Mouse (Mus musculus) CH12.LX (cell line): Measurements from ENCODE around the gene Cables2. TPM values are rescaled to one million over a fixed set of nuclear protein-coding genes. Genes with fewer than 3 reads are reported as not detected.

Source experiments
- DNase-seq: peaks from one replicate; pipeline ENCODE4 v3.0.0-alpha.2; 2013; ENCODE audit errors: extremely low read depth
- H3K27ac ChIP-seq: 2 replicates; pipeline ENCODE4 v1.5.1; 2012; ENCODE audit warnings: low read depth, mild to moderate bottlenecking, control low read depth, moderate library complexity; ENCODE audit not compliant: insufficient read depth
- H3K27me3 ChIP-seq: replicated peaks from 2 replicates; pipeline ENCODE3; 2012; ENCODE audit warnings: inconsistent platforms
- H3K36me3 ChIP-seq, 2 experiments: replicated peaks in 1 of 2; 2 replicates each; pipeline versions ENCODE3 to v1.6.1; 2012; ENCODE audit warnings: inconsistent platforms in 1 of 2, low read length in 1 of 2, mild to moderate bottlenecking in 1 of 2, mixed read lengths in 1 of 2, moderate library complexity in 1 of 2; ENCODE audit not compliant: control insufficient read depth in 1 of 2, insufficient read depth in 1 of 2
- H3K4me1 ChIP-seq, 2 experiments: 2 replicates each; pipeline ENCODE4 v1.6.1; 2012; ENCODE audit warnings: inconsistent platforms in 1 of 2, moderate library complexity in 1 of 2; ENCODE audit not compliant: insufficient read depth in 2 of 2, control insufficient read depth in 1 of 2
- H3K4me2 ChIP-seq: 2 replicates; pipeline ENCODE4 v1.6.1; 2012; ENCODE audit warnings: low read depth, mild to moderate bottlenecking, control low read depth; ENCODE audit not compliant: poor library complexity, insufficient read depth, severe bottlenecking
- H3K4me3 ChIP-seq, 3 experiments: fragments of 150-350 bp in 1 of 3; sonication (generic) in 1 of 3; replicated peaks in 1 of 3; 2 replicates each; pipeline versions ENCODE3 to v1.5.1; 2011 to 2012; ENCODE audit warnings: low read depth in 2 of 3, low read length in 2 of 3, mild to moderate bottlenecking in 2 of 3, moderate library complexity in 2 of 3, control low read depth in 1 of 3, improper control_type of control experiment in 1 of 3, inconsistent platforms in 1 of 3, mixed read lengths in 1 of 3; ENCODE audit not compliant: poor library complexity in 1 of 3
- H3K79me2 ChIP-seq: replicated peaks from 2 replicates; pipeline ENCODE4 v1.6.1; 2012; ENCODE audit warnings: mild to moderate bottlenecking, moderate library complexity; ENCODE audit not compliant: control insufficient read depth, poor library complexity, insufficient read depth, severe bottlenecking; ENCODE audit errors: extremely low read depth
- H3K9ac ChIP-seq: 2 replicates; pipeline ENCODE4 v1.6.1; 2012; ENCODE audit warnings: low read depth, mild to moderate bottlenecking, control low read depth, moderate library complexity; ENCODE audit not compliant: insufficient read depth
- H3K9me3 ChIP-seq: replicated peaks from 2 replicates; pipeline ENCODE3; 2012; ENCODE audit warnings: low read length, inconsistent platforms, mixed read lengths
- BHLHE40 ChIP-seq: IDR thresholded peaks from 2 replicates; pipeline ENCODE4 v1.6.1; 2011; ENCODE audit warnings: mild to moderate bottlenecking, low read depth, low read length, improper control_type of control experiment
- CTCF ChIP-seq, 2 experiments: IDR thresholded peaks in 1 of 2; conservative IDR thresholded peaks in 1 of 2; 2 replicates each; pipeline ENCODE4 v1.5.1; 2011 to 2012; ENCODE audit warnings: low read depth in 2 of 2, low read length in 2 of 2, improper control_type of control experiment in 1 of 2, inconsistent platforms in 1 of 2, mild to moderate bottlenecking in 1 of 2, moderate library complexity in 1 of 2
- ELF1 ChIP-seq: IDR thresholded peaks from 2 replicates; pipeline ENCODE4 v1.6.1; 2014; ENCODE audit warnings: low read depth, mild to moderate bottlenecking, inconsistent platforms, low read length, improper control_type of control experiment
- GABPA ChIP-seq: IDR thresholded peaks from 2 replicates; pipeline ENCODE4 v1.6.1; 2012; ENCODE audit warnings: low read depth, low read length, improper control_type of control experiment, inconsistent platforms; ENCODE audit not compliant: insufficient replicate concordance
- HCFC1 ChIP-seq: IDR thresholded peaks from 2 replicates; pipeline ENCODE4 v1.6.1; 2012; ENCODE audit warnings: low read depth, mild to moderate bottlenecking, inconsistent platforms, low read length, improper control_type of control experiment
- IRF4 ChIP-seq: IDR thresholded peaks from 2 replicates; pipeline ENCODE4 v1.6.1; 2014; ENCODE audit warnings: low read depth, mild to moderate bottlenecking, inconsistent platforms, low read length, improper control_type of control experiment
- JUN ChIP-seq: IDR thresholded peaks from 2 replicates; pipeline ENCODE4 v1.6.1; 2011; ENCODE audit warnings: low read depth, mild to moderate bottlenecking, low read length, improper control_type of control experiment, moderate library complexity; ENCODE audit not compliant: insufficient read depth
- JUND ChIP-seq: conservative IDR thresholded peaks from 2 replicates; pipeline ENCODE4 v1.6.1; 2011; ENCODE audit warnings: low read depth, low read length, improper control_type of control experiment
- KAT2A ChIP-seq: IDR thresholded peaks from 2 replicates; pipeline ENCODE4 v1.6.1; 2012; ENCODE audit warnings: low read length, improper control_type of control experiment, inconsistent platforms; ENCODE audit not compliant: insufficient replicate concordance
- MAZ ChIP-seq: IDR thresholded peaks from 2 replicates; pipeline ENCODE4 v1.6.1; 2012; ENCODE audit warnings: low read depth, mild to moderate bottlenecking, inconsistent platforms, low read length, improper control_type of control experiment, moderate library complexity
- MEF2A ChIP-seq: IDR thresholded peaks from 2 replicates; pipeline ENCODE4 v1.6.1; 2014; ENCODE audit warnings: low read depth, mild to moderate bottlenecking, inconsistent platforms, low read length, improper control_type of control experiment, borderline replicate concordance
- MYC ChIP-seq: IDR thresholded peaks from 2 replicates; pipeline ENCODE4 v1.6.1; 2011; ENCODE audit warnings: low read depth, mild to moderate bottlenecking, improper control_type of control experiment, low read length
- NRF1 ChIP-seq: IDR thresholded peaks from 2 replicates; pipeline ENCODE4 v1.6.1; 2014; ENCODE audit warnings: low read depth, mild to moderate bottlenecking, inconsistent platforms, low read length, improper control_type of control experiment, moderate library complexity
- PAX5 ChIP-seq: IDR thresholded peaks from 2 replicates; pipeline ENCODE4 v1.6.1; 2012; ENCODE audit warnings: low read length, inconsistent platforms, mixed read lengths
- POLR2A ChIP-seq: IDR thresholded peaks from 2 replicates; pipeline ENCODE4 v1.6.1; 2011; ENCODE audit warnings: low read depth, mild to moderate bottlenecking, improper control_type of control experiment, low read length
- RCOR1 ChIP-seq: conservative IDR thresholded peaks from 2 replicates; pipeline ENCODE4 v1.6.1; 2012; ENCODE audit warnings: low read depth, mild to moderate bottlenecking, inconsistent platforms, low read length, improper control_type of control experiment
- SIN3A ChIP-seq: IDR thresholded peaks from 2 replicates; pipeline ENCODE4 v1.6.1; 2012; ENCODE audit warnings: low read length, improper control_type of control experiment, inconsistent platforms
- TBP ChIP-seq: conservative IDR thresholded peaks from 2 replicates; pipeline ENCODE4 v1.6.1; 2011; ENCODE audit warnings: low read depth, low read length, improper control_type of control experiment
- UBTF ChIP-seq: IDR thresholded peaks from 2 replicates; pipeline ENCODE4 v1.6.1; 2012; ENCODE audit warnings: low read depth, mild to moderate bottlenecking, inconsistent platforms, low read length, improper control_type of control experiment, moderate library complexity
- USF1 ChIP-seq: IDR thresholded peaks from 2 replicates; pipeline ENCODE4 v1.6.1; 2014; ENCODE audit warnings: low read depth, mild to moderate bottlenecking, inconsistent platforms, low read length, improper control_type of control experiment
- USF2 ChIP-seq: conservative IDR thresholded peaks from 2 replicates; pipeline ENCODE4 v1.6.1; 2011; ENCODE audit warnings: low read depth, low read length, improper control_type of control experiment
- ZMIZ1 ChIP-seq: IDR thresholded peaks from 2 replicates; pipeline ENCODE4 v1.6.1; 2012; ENCODE audit warnings: low read depth, mild to moderate bottlenecking, inconsistent platforms, low read length, improper control_type of control experiment
- dilution Hi-C: fragments of 300-500 bp; cut with MboI; formaldehyde crosslinking; loops from 2 replicates; pipeline ENCODE4 v1.14.3; 2020; ENCODE audit warnings: low sequenced_read_pairs; ENCODE audit not compliant: extremely low pct_unique_long_range_greater_than_20kb, extremely low pct_ligation_motif_present
- in situ Hi-C: fragments of 300-500 bp; cut with MboI; formaldehyde crosslinking; loops from 3 replicates; pipeline ENCODE4 v1.14.3; 2019; ENCODE audit warnings: low sequenced_read_pairs, low pct_ligation_motif_present, low pct_unique_long_range_greater_than_20kb, mixed read lengths
- polyA plus RNA-seq: library from polyadenylated mRNA; unstranded; fragments of >175 nt; gene quantifications from 2 replicates; pipeline ENCODE4 v1.2.1, GENCODE M21; 2012; ENCODE audit warnings: low read depth; ENCODE audit not compliant: insufficient read length
- total RNA-seq, 2 experiments: library from RNA; depleted of rRNA; stranded (reverse); fragments of 300-350 nt in 1 of 2; fragments of >200 nt in 1 of 2; gene quantifications; 2 replicates each; pipeline ENCODE4 v1.2.3; 2012 to 2014

The Cables2 gene
- total and polyA plus RNA-seq, 3 experiments, result 13.0 to 29.9 (median 17.2) TPM

DNA sequence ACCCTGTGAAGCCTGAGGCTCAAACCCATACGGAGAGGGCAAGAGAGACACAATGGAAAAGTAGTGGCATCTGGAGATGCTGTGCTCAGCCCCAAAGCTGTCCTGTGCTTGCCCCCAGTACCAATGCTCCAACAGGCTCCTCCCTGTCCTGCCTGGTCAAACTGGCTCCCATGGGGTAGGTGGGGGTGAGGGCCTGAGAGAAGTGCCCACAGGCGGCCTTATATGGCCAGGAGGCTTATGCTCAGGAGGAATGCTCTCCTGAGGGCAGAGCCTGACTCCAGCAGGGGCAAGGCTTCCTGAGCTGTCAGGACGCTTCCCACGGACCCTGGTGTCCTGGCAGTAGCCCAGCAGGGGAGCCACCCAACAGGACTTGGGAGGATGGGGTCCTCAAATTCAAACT is 42.8 kb downstream of the Cables2 start:
- H3K27me3 ChIP-seq, result peaks cover 70% of the 10 kb centered on the region
- no peak overlapping the region for H3K9ac ChIP-seq
- no peak overlapping the region for H3K4me2 ChIP-seq
- H3K36me3 ChIP-seq, result no peaks in the 10 kb centered on the region
- H3K27ac ChIP-seq, result no peak overlapping the region
- H3K4me3 ChIP-seq, result no peak overlapping the region
- H3K9me3 ChIP-seq, result no peaks in the 10 kb centered on the region
- H3K79me2 ChIP-seq, result no peaks in the 10 kb centered on the region
- DNase-seq, result no peak
- in situ Hi-C loops (no loop called here), dilution Hi-C loops (no loop called here)
- H3K4me1 ChIP-seq, result peaks cover under 1 to 7% of the 10 kb centered on the region in 2 experiments; a peak in 2 of 4 replicates
- no peak for TF ChIP-seq JUN
- no peak for TF ChIP-seq MEF2A
- TF ChIP-seq CTCF (conservative IDR thresholded peaks at IDR 0.05 in 1 of 2, IDR thresholded peaks at IDR 0.05 in 1 of 2; ENCODE audit: low read depth in 2 of 2, low read length in 2 of 2), result no peak
- TF ChIP-seq SIN3A, result no peak
- no peak for TF ChIP-seq MAZ
- no peak for TF ChIP-seq HCFC1
- no peak for TF ChIP-seq MYC
- no peak for TF ChIP-seq UBTF
- TF ChIP-seq TBP, result no peak
- TF ChIP-seq USF2, result no peak

DNA sequence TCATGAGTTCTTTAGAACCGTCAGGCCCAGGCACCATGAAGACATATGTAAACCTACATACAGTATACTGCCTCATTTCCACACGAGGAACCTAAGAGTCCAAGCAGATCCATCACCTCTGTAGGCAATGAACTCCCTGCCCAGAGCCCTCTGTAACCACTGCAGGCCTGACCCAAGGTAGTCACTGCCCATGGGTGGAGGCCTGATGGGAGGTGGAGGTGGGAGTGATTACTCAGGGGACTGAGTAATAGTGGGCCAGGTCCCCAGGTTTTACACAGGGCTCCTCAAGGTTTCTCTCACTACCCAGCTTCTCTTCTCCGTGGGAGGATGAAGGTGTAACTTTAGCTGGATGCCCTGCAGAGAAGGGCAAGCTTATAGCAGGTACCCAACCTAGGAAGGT is 44.2 kb downstream of the Cables2 start:
- Histone ChIP-seq H3K27me3 (peaks cover 77% of the 10 kb centered on the region), H3K36me3 (no peaks in the 10 kb centered on the region), H3K4me1 (peaks cover 4 to 7% of the 10 kb centered on the region in 2 experiments; a peak in 2 of 4 replicates), H3K4me3 (no peak overlapping the region), H3K9ac (no peak overlapping the region), H3K9me3 (no peaks in the 10 kb centered on the region), H3K79me2 (no peaks in the 10 kb centered on the region), H3K27ac (no peak overlapping the region), H3K4me2 (no peak overlapping the region)
- in situ Hi-C loops, result loop anchor here (5.0 kb wide), 1 partner anchor 37 kb away; no protein-coding TSS in a partner anchor
- dilution Hi-C loops, result no loop called here
- DNase-seq, result no peak
- TF ChIP-seq ZMIZ1 (no peak), KAT2A (no peak), NRF1 (no peak), RCOR1 (no peak), GABPA (no peak), ELF1 (no peak), USF2 (no peak), JUND (no peak), PAX5 (no peak), BHLHE40 (no peak), POLR2A (no peak), USF1 (no peak), IRF4 (no peak), SIN3A (no peak)
